Mouse (Mus musculus) gastrocnemius, postnatal 14 days (tissue): ENCODE data around the gene Rpp14. TPM values are rescaled to one million over a fixed set of nuclear protein-coding genes. Genes with fewer than 3 reads are reported as not detected.
"Not testable (repeated sequence)": the region's sequence is repeated elsewhere in the genome, so short reads cannot be mapped to it uniquely, and the experiment has no call there.

Source experiments
- DNase-seq: peaks from one replicate; pipeline ENCODE4 v3.0.0; 2021; ENCODE audit warnings: mixed read lengths
- intact Hi-C: fragments of 180-260 bp; cut with DNase I; formaldehyde crosslinking; loops from one replicate; pipeline ENCODE4 v1.15.1; 2025; ENCODE audit warnings: low total_unique reads
- total RNA-seq, 2 experiments: library from RNA; stranded (reverse); gene quantifications; 2 replicates each; pipeline ENCODE4 v1.2.3; 2021

The Rpp14 gene
- total RNA-seq, 2 experiments from 2014 or later = 18.7 to 21.1 TPM

- DNase-seq = no peak
- intact Hi-C loops = no loop called here
Measured at GRCm38 (mm10) chr14:8108976-8109375, 28.8 kb downstream of the Rpp14 start.

DNA sequence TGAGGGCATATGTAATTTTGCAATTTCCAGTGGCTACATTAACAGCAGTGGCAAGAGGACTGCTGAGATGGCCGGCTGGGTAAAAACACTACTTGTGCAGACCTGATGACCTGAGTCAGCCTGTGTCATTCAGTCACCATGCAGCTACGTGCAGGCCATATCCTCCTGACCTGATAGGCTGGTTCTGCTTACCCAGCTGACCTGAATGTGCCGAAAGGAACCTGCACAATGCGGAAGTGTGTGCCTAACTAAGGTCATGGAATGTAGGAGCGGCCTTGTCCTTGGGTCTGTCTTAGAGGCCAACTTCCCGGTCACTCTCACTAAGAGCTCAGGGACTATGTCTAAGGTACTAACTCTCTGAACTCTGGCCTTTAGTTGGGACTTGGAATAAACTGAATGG lies 31.4 kb downstream of the Rpp14 start:
- intact Hi-C loops = no loop called here
- no peak for DNase-seq

DNA sequence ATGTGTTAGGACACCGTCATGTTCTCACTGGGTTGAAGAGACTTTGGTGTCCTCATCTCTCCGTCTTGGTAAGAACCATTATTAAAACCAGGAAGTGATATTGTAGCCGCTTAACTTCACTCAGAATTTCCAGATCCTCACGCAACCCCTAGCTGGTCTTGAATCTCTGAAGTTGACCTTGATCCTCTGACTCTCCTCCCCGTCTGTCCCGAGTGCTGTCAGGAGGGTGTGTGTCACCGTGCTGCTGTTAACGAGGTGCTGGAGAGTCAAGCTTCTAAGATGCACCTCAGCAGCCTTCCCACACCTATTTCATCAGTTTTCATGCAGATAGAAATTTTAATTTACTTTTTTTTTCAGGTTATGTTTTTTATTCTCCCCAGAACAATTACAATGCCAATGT lies 31.9 kb downstream of the Rpp14 start:
- DNase-seq = no peak
- intact Hi-C loops = no loop called here

DNA sequence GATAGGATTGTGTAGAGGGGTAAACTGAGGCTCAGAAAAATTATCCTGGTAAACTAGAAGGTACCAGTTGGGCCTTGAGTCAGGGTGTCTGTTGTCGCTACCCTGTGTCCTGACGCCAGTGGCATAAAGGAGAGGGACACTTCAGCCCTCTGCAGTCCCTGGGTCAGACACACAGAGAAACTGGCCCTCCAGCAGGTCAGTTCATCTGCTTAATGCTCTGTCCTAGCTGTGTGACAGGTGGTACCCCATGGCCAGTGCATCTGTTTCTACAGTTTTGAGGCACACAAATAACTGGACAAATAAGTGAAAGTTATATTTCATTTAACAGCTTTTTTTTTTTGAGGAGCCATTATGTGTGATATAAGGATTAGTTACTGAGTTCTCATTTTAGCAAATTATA lies 33.4 kb downstream of the Rpp14 start:
- DNase-seq = no peak
- intact Hi-C loops = no loop called here

DNA sequence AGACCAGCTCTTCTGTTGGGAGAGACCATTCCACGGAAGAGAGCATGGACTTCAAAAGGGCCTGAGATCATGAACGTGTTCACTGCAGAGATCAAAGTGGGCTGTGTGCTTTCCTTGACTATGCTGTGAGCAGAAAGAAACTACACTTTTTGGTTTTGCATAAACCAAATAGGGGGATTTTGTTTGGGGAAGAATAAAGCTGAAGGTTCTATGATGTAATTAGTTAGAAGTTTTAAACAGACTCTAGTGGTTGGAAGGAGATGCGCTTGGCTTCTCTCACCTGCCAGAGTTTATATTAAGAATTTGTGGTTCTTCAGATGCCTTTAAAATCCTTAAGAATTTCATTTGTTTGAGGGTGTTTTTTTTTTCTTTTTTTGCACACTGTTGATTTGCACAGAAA lies 34.1 kb downstream of the Rpp14 start:
- intact Hi-C loops = no loop called here

DNA sequence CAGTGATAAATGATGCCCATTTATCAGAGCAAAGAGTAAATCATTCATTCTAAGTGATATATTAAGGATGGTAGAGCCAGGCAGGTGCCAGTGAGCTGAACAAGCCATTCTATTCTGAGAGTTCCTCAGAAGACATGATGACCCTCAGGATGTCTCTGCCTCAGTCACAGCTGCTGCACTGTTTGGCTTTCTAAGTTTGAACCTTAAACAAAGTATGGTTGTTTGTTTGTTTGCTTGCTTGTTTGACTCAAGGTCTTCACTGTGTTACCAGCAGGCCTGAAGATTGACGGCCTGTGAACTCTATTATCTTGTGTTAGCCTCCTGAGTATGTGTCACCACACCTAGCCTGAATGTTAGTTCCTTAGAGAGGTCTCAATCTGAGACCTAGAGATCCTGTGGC lies 34.6 kb downstream of the Rpp14 start:
- no peak for DNase-seq
- intact Hi-C loops = no loop called here

More for the DNA sequence above, 34.1 kb downstream of the Rpp14 start:
- DNase-seq = no peak

DNA sequence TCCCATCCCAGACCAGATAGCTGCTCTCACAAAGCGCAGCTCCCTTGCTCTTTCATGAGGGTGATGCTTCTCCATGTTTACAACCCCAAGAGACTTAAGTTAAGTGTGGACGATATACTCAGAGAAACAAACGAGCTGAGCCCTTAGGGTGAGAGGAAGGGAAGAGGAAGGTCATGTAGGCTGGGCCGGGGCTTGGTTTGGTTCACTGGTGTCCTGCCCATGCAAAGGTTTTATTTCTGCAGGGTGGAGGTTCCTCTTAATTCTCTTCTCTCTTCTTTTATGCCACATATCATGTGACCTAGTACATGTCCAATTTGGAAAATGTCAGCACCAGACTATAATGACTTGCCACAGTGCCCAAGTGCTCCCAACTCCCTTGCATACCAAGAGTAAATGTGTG lies 35.6 kb downstream of the Rpp14 start:
- intact Hi-C loops = no loop called here

GRCm38 (mm10) chr14:8117371-8117770 lies 37.2 kb downstream of the Rpp14 start:
- DNase-seq = no peak
- intact Hi-C loops = no loop called here

More for the DNA sequence above, 35.6 kb downstream of the Rpp14 start:
- no peak for DNase-seq

DNA sequence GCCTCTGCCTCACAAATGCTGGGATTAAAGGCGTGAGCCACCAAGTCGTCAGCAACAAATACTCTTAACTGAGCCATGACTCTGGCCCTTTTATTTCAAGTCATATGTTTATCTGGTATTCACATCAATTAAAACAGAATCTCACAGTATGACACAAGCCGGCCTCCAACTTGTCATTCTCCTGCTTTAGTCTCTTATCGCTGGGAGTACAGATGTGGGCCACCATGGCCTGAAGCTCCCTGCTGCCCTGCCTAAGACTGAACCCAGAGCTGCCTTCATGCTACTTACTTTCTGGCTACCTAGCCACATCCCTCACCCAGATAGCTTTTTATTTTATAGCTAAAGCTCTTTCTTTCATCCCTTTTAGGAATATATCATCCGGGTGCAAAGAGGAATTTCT lies 39.3 kb downstream of the Rpp14 start:
- intact Hi-C loops = no loop called here
- no peak for DNase-seq

DNA sequence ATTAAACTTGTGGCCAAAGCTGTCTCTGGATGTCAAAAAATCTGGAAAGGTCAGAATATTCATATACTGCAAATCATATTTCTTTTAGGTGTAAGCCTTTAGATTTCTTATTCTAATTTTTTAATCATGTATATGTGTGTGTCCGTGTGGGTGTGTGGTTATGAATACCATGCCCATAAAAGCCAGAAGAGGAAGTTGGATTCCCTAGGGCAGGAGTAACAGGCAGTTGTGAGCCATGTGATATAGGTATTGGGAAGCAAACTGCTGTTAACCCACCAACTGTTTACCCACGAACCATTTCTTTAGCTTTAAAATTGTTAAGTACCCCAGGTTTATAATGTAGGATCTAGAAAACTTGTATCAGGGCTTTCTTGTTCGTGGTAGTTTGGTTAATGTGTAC lies 39.7 kb downstream of the Rpp14 start:
- DNase-seq = no peak
- intact Hi-C loops = no loop called here

DNA sequence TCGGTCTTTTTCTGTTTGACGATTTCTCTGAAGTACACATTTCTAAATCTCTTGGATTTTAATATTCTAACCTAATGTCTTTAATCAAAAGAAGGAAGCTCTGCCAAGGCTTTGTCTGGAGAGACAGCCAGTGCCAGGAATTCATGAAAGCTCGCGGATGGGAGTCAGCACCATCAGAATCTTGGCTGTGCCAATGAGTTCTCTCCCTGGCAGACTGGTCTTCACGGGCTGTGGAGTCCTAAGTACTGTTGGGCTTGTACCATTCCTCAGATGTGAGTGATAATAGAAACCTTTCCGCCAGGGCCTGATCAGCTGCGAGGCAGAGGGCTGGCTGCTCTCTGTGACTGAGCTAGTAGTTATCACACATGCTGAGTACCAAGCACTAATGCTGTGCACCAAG lies 43.0 kb downstream of the Rpp14 start:
- intact Hi-C loops = no loop called here
- DNase-seq = no peak

- DNase-seq = not testable (repeated sequence)
Measured at GRCm38 (mm10) chr14:8123611-8124010, 43.4 kb downstream of the Rpp14 start.

DNA sequence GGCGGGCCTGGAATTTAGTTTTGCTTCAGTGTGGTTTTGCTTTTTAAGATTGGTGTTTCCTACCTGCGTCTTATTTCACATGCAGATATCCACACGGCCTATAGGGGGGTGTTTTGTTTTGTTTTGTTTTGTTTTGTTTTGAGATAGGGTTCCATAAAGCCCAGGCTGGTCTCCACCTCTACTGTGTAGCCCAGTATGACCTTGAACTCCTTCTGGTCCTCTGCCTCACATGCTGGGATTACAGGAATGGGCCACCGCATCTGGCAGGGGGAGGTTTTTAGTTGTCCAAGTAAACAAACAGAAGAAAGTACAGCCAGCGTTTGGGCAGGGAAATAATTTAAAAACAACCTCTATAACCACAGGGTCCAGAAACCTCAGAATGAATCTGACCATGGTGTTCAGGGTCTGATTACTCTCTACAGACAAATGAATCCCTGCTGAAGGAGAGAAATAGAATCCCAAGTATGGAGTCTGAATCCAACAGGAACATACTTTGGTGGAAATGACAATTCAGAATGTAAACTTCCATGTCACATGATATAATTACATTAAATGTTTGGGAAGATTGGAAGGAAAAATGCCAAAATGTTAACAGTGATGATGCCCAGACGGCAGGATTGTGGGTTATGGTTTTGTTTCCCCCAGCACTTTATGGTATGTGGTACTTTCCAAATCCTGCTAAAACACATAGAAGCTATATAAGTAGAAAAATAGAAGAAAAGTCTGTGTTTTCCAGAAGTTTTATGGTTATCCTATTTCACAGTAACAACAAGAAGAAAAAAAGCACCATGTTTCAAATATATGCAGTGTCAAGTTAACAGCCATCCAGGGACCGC lies 44.1 kb downstream of the Rpp14 start:
- DNase-seq = no peak
- intact Hi-C loops = no loop called here

More at GRCm38 (mm10) chr14:8123611-8124010, 43.4 kb downstream of the Rpp14 start:
- intact Hi-C loops = not testable (repeated sequence)

- DNase-seq = no peak
- intact Hi-C loops = no loop called here
Measured at GRCm38 (mm10) chr14:8127971-8128370, 47.8 kb downstream of the Rpp14 start.

DNA sequence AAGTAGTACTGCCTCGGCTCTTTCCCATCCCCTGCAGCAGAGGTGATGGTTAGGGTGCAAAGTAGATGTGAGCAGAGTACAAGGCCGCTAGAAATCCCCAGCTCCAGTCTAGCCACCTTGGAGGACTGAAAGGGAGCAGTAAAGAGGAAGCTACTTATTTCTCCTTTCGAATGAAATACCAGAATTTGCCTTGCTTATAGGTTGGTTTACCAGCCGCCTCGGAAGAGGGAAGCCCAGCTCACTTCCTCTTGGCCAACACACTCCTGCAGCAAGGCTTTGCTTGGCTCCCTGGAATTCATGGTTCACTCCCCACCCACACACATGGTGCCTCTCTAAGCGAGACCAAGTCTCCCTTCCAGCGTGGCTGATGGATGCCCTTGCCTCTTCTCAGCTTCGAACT lies 52.6 kb downstream of the Rpp14 start:
- intact Hi-C loops = no loop called here
- DNase-seq = no peak

- intact Hi-C loops = no loop called here
- no peak for DNase-seq
Measured at GRCm38 (mm10) chr14:8134234-8134633, 54.1 kb downstream of the Rpp14 start.

- intact Hi-C loops = no loop called here
Measured at GRCm38 (mm10) chr14:8135130-8135529, 55.0 kb downstream of the Rpp14 start.

DNA sequence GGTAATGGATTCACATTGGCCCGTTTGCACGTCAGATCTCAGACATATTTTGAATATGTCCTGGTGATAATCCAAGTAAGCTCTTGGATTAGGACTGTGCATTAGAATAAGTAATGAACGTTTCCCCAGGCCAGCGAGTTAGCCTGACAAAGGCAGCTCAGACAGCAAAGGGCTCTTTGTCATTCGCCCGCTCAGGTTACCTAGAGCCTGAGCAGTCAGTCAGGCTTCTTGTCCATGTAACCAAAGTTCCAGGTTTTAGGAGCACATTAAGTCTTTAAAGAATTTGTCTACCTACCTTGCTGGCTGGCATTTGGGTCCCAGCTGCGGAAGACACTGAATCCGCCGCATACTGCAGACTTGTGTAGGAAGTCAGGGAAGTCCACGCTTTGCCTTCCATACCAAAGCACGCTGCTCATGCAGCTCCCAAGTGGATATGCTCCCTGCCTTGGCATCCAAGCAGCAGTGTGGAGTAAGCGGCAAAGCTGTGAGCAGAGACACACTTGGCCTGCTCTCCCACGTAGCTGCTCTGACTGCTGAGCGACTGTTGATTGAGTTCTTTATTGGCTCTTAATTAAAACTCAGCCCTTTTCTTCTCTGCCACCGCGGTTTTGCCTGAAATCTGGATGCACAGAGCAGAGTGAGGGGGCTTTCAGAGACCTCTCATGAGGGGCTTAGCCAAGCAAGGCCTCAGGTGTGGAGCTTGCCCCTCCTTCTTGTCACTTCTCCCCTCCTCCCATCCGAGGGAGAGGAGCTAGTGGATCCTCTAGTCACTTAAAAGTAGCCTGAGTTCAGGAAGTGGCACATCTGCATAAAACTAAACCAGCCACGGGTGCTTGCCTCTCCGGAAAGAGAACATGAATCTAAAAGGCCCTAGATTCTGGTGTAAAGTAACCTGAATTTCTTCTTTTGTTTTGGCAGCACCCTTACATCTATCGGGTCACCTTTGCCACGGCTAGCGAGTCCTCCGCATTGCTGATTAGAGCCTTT lies 59.9 kb downstream of the Rpp14 start:
- intact Hi-C loops = no loop called here
- no peak for DNase-seq

More at GRCm38 (mm10) chr14:8135130-8135529, 55.0 kb downstream of the Rpp14 start:
- DNase-seq = no peak

DNA sequence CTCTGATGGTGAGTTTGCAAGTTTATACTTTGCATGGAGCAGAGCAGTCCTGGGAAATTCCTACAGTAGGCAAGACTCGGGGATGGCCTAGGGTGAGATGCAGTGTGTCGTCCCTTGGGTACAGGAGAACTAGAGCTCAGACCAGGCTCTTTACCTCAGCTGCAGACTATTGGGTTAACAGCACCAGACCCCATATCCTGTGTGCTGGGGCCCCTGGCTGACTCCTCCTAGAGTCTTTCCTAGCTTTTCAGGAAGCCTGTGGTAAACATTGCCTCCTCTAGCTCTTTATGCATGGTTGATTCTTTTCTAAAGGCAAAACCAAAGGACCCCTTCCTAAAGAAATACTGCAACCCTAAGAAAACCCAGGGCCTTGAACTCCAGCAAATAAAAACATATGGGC lies 61.0 kb downstream of the Rpp14 start:
- intact Hi-C loops = no loop called here
- DNase-seq = no peak
